Mouse (Mus musculus): ENCODE measurements around the gene Olfr1451. TPM values are rescaled to one million over a fixed set of nuclear protein-coding genes. Genes with fewer than 3 reads are reported as not detected.
"Not testable (repeated sequence)": the region's sequence is repeated elsewhere in the genome, so short reads cannot be mapped to it uniquely, and the experiment has no call there.

Olfr1451 gene
- polyA plus RNA-seq (2015; fragmentation: Nextera tagmentation; extraction: Ambion mirVana) = not detected in 2 replicates

DNA sequence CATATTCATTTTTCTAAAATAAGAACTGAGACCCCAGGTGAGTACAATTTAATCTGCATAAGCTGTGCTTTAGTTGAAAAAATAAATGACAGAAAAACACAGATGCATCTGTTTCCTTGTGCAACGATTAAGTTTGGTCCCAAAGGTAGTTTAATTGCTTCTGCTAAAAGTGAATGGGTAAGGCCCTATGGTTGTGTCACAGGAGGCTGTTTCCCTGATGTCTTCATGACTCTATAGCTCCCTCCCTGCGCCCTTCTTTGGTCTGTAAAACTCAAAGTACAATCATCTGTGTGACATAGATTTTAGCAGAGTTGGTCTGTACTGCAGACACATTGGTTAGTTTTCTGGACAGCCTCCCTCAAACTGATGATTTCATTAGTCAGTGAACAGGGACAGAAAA, at the start of gene Olfr1451:
Gene Olfr1451 (plus strand): TSS at position 301 of the 400 bp plus-strand sequence.
- H3K9ac ChIP-seq = no peak within 1 kb of the TSS
- no peak within 1 kb of the TSS for H3K27ac ChIP-seq
- no peaks in the 10 kb centered on the region for H3K27me3 ChIP-seq
- 74% methylated on average over 2 of the region's 2 CpGs for WGBS
- H3K9me3 ChIP-seq = peaks cover 7% of the 10 kb centered on the region; the same call in 1 of the 2 replicates
- H3K4me1 ChIP-seq = no peaks in the 10 kb centered on the region
- H3K36me3 ChIP-seq = no peaks in the 10 kb centered on the region
- no peak for ATAC-seq (ENCODE audit: insufficient number of reproducible peaks, insufficient read depth, low FRiP score, low TSS enrichment, low read depth)
- H3K4me2 ChIP-seq = no peak within 1 kb of the TSS
- H3K4me3 ChIP-seq = no peak within 1 kb of the TSS

- Histone ChIP-seq H3K4me1 (no peaks in the 10 kb centered on the region), H3K4me3 (no peak within 1 kb of the TSS), H3K27me3 (no peaks in the 10 kb centered on the region), H3K9ac (no peak within 1 kb of the TSS), H3K36me3 (no peaks in the 10 kb centered on the region), H3K9me3 (peaks cover under 1% of the 10 kb centered on the region; the same call in 1 of the 2 replicates), H3K4me2 (no peak within 1 kb of the TSS), H3K27ac (no peak within 1 kb of the TSS)
- no peak for ATAC-seq (ENCODE audit: insufficient number of reproducible peaks, insufficient read depth, low FRiP score, low TSS enrichment, low read depth)
- 85% methylated on average over 1 of the region's 1 CpGs for WGBS
Observed at GRCm38 (mm10) chr19:12949958-12950357, 44.9 kb upstream of the Olfr1451 start, which contains the start of gene Olfr1450. TSS of gene Olfr1450 (plus strand) at chr19:12950258.

DNA sequence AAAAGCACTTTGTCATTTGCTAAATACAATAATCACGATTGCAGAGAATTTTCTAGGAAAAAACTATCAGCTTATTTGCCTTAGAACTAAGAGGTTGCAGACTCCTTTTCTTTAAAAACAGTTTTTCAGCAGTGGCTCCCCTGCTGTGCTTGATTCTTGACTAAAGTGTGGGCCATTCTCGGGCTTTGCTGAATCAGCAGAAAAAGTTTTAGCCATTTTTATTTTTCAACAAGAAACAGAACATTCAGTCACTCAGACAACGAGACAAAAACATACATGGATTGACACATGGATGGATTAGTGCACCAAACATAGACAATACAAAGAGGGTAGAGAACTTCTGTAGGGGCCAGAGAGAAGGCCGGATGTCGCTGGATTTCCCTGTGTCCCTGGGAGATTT, 24.7 kb upstream of the Olfr1451 start:
- not testable (repeated sequence) for H3K36me3 ChIP-seq; H3K4me3 ChIP-seq; H3K4me2 ChIP-seq; H3K27ac ChIP-seq; H3K27me3 ChIP-seq; H3K9ac ChIP-seq; ATAC-seq (ENCODE audit: insufficient number of reproducible peaks, insufficient read depth, low FRiP score, low TSS enrichment, low read depth); H3K4me1 ChIP-seq
- peaks cover 17% of the 10 kb centered on the region for H3K9me3 ChIP-seq
- WGBS = 85% methylated on average over 5 of the region's 5 CpGs

DNA sequence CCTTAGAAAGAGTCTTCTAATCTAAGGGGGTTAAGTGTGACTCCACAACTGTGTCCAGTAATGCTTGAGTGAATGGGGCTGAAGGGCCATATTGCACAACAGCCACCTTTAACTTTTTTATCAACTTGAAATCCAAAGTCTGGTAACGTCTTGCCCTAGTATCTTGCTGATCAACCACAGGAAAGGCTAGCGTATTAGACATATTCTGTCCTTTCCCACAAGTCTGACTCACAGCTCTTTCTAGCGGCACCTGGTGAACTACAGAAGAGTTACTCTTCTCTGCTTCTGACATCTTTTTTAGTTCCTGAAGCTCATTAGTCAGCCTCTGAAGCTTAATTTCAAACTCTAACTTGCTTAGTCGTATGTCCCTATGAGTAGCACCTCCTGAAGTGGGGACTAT, 2.5 kb upstream of the Olfr1451 start:
- H3K27ac ChIP-seq; H3K9me3 ChIP-seq; H3K4me2 ChIP-seq; ATAC-seq (ENCODE audit: insufficient number of reproducible peaks, insufficient read depth, low FRiP score, low TSS enrichment, low read depth); H3K4me1 ChIP-seq; H3K27me3 ChIP-seq; H3K4me3 ChIP-seq; H3K9ac ChIP-seq; H3K36me3 ChIP-seq: not testable (repeated sequence)
- 90% methylated on average over 4 of the region's 4 CpGs for WGBS

- ATAC-seq (ENCODE audit: insufficient number of reproducible peaks, insufficient read depth, low FRiP score, low TSS enrichment, low read depth) = no peak
- 39% methylated on average over 1 of the region's 1 CpGs for WGBS
- H3K4me3 ChIP-seq = no peak within 1 kb of the TSS
Observed at GRCm38 (mm10) chr19:13028227-13028626, 33.4 kb downstream of the Olfr1451 start, which contains the start of gene Olfr1453. TSS of gene Olfr1453 (minus strand) at chr19:13028327.

More at GRCm38 (mm10) chr19:13028227-13028626, 33.4 kb downstream of the Olfr1451 start, which contains the start of gene Olfr1453:
- no peak within 1 kb of the TSS for H3K9ac ChIP-seq
- H3K27me3 ChIP-seq = no peaks in the 10 kb centered on the region
- no peak within 1 kb of the TSS for H3K27ac ChIP-seq
- no peaks in the 10 kb centered on the region for H3K4me1 ChIP-seq
- no peak within 1 kb of the TSS for H3K4me2 ChIP-seq
- 0 out of 2 replicates have a peak, but pooled peaks cover 3% of the 10 kb centered on the region for H3K9me3 ChIP-seq
- no peaks in the 10 kb centered on the region for H3K36me3 ChIP-seq

Other genes starting within 250 kb of the Olfr1451 start
- 1.4 and 1.9 TPM in 2 replicates for gene Cntf, start 229.4 kb upstream of the Olfr1451 start, polyA plus RNA-seq (2015; fragmentation: Nextera tagmentation; extraction: Ambion mirVana)
- gene Zfp91, start 198.9 kb upstream of the Olfr1451 start, polyA plus RNA-seq (2015; fragmentation: Nextera tagmentation; extraction: Ambion mirVana) = 14.9 and 16.8 TPM in 2 replicates
- 1.2 and 2.3 TPM in 2 replicates for gene Lpxn, start 198.8 kb upstream of the Olfr1451 start, polyA plus RNA-seq (2015; fragmentation: Nextera tagmentation; extraction: Ambion mirVana)
- not detected in 2 replicates for gene Gm5244, start 148.3 kb upstream of the Olfr1451 start, polyA plus RNA-seq (2015; fragmentation: Nextera tagmentation; extraction: Ambion mirVana)
- not detected in 2 replicates for gene Olfr1444, start 137.7 kb upstream of the Olfr1451 start, polyA plus RNA-seq (2015; fragmentation: Nextera tagmentation; extraction: Ambion mirVana)
- gene Olfr1445, start 111.2 kb upstream of the Olfr1451 start, polyA plus RNA-seq (2015; fragmentation: Nextera tagmentation; extraction: Ambion mirVana) = not detected in 2 replicates
- not detected in 2 replicates for gene Olfr1446, start 101.5 kb upstream of the Olfr1451 start, polyA plus RNA-seq (2015; fragmentation: Nextera tagmentation; extraction: Ambion mirVana)
- gene Olfr1447, start 91.3 kb upstream of the Olfr1451 start, polyA plus RNA-seq (2015; fragmentation: Nextera tagmentation; extraction: Ambion mirVana) = not detected in 2 replicates
- not detected in 2 replicates for gene Olfr1448, start 70.6 kb upstream of the Olfr1451 start, polyA plus RNA-seq (2015; fragmentation: Nextera tagmentation; extraction: Ambion mirVana)
- not detected in 2 replicates for gene Olfr1449, start 64.2 kb upstream of the Olfr1451 start, polyA plus RNA-seq (2015; fragmentation: Nextera tagmentation; extraction: Ambion mirVana)
- 0.08 TPM in 1 of 2 replicates, not detected in the other for gene Olfr1450, start 44.8 kb upstream of the Olfr1451 start, polyA plus RNA-seq (2015; fragmentation: Nextera tagmentation; extraction: Ambion mirVana)
- not detected in 2 replicates for gene Olfr1453, start 33.3 kb downstream of the Olfr1451 start, polyA plus RNA-seq (2015; fragmentation: Nextera tagmentation; extraction: Ambion mirVana)
- gene Olfr1454, start 65.6 kb downstream of the Olfr1451 start, polyA plus RNA-seq (2015; fragmentation: Nextera tagmentation; extraction: Ambion mirVana) = not detected in 2 replicates
- not detected in 2 replicates for gene Olfr1457, start 102.9 kb downstream of the Olfr1451 start, polyA plus RNA-seq (2015; fragmentation: Nextera tagmentation; extraction: Ambion mirVana)
- gene Olfr1458, start 111.8 kb downstream of the Olfr1451 start, polyA plus RNA-seq (2015; fragmentation: Nextera tagmentation; extraction: Ambion mirVana) = not detected in 2 replicates
- gene Olfr1459, start 154.5 kb downstream of the Olfr1451 start, polyA plus RNA-seq (2015; fragmentation: Nextera tagmentation; extraction: Ambion mirVana) = not detected in 2 replicates
- not detected in 2 replicates for gene Olfr1461, start 168.0 kb downstream of the Olfr1451 start, polyA plus RNA-seq (2015; fragmentation: Nextera tagmentation; extraction: Ambion mirVana)
- gene Olfr1462, start 190.7 kb downstream of the Olfr1451 start, polyA plus RNA-seq (2015; fragmentation: Nextera tagmentation; extraction: Ambion mirVana) = not detected in 2 replicates
- gene Olfr1463, start 236.3 kb downstream of the Olfr1451 start, polyA plus RNA-seq (2015; fragmentation: Nextera tagmentation; extraction: Ambion mirVana) = not detected in 2 replicates